Mouse (Mus musculus) hindbrain, embryonic 10.5 days (tissue): ENCODE data around the gene Serpina9. TPM values are rescaled to one million over a fixed set of nuclear protein-coding genes. Genes with fewer than 3 reads are reported as not detected.

Experiments used
- DNase-seq: peaks from one replicate; pipeline ENCODE4 v3.0.0-alpha.2; 2017; ENCODE audit warnings: low spot score
- H3K27ac ChIP-seq: fragments of 300-500 bp; sonication (generic); 2 replicates; pipeline ENCODE4 v1.5.1; 2016; ENCODE audit warnings: mild to moderate bottlenecking, moderate library complexity
- H3K27me3 ChIP-seq: fragments of 300-500 bp; sonication (generic); 2 replicates; pipeline ENCODE4 v1.6.1; 2016; ENCODE audit warnings: mild to moderate bottlenecking; ENCODE audit not compliant: poor library complexity, insufficient read depth, severe bottlenecking
- H3K36me3 ChIP-seq: fragments of 300-500 bp; sonication (generic); 2 replicates; pipeline ENCODE4 v1.6.1; 2016; ENCODE audit warnings: mild to moderate bottlenecking, moderate library complexity
- H3K4me1 ChIP-seq: fragments of 300-500 bp; sonication (generic); replicated peaks from 2 replicates; pipeline ENCODE4 v1.6.1; 2016; ENCODE audit warnings: mild to moderate bottlenecking
- H3K4me3 ChIP-seq: fragments of 300-500 bp; sonication (generic); 2 replicates; pipeline ENCODE4 v1.5.1; 2016; ENCODE audit warnings: mild to moderate bottlenecking, moderate library complexity
- H3K9me3 ChIP-seq: fragments of 300-500 bp; sonication (generic); 2 replicates; pipeline ENCODE4 v1.6.1; 2016; ENCODE audit warnings: mild to moderate bottlenecking, moderate library complexity
- WGBS: fragments of 180-500 bp; shearing (Covaris S2); methylation state at CpG from one replicate; pipeline ENCODE4 v1.1.7; 2016; 5-methylcytosine and 5-hydroxymethylcytosine counted together
- polyA plus RNA-seq: library from polyadenylated mRNA; unstranded; fragments of >200 nt; fragmentation: Nextera tagmentation; extraction: Ambion mirVana; gene quantifications from 2 replicates; pipeline ENCODE4 v1.2.1, GENCODE M21; 2016

The Serpina9 gene
- polyA plus RNA-seq, result not detected in 2 replicates

- Histone ChIP-seq H3K27me3 (no peaks in the 10 kb centered on the region), H3K4me1 (no peaks in the 10 kb centered on the region), H3K4me3 (no peak within 1 kb of the TSS), H3K27ac (no peak within 1 kb of the TSS), H3K9me3 (0 out of 2 replicates have a peak, but pooled peaks cover 4% of the 10 kb centered on the region), H3K36me3 (no peaks in the 10 kb centered on the region)
- DNase-seq, result no peak
- 83% methylated on average over 6 of the region's 6 CpGs for WGBS
Observed at GRCm38 (mm10) chr12:104013620-104014019, at the start of gene Serpina9. Gene Serpina9 (minus strand): TSS chr12:104013755.

DNA sequence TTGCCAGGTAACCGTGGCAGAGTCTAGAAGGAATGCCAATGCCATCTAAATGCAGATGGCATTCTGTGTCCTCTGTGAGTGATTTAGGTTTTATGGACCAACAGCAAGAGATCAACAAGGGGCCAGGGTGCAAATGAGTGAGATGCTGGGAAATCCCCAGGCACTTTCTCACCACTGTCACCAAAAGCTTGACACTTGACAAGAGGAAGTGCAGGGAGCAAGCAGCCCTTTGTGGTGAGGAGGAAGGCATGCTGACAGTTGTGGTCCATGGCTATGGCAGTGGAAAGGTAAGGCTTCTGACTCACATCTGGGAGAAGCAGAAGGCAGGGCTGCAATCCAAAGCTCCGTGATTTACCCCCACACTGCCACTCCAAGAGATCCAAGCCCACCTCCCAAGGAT is 48.3 kb upstream of the Serpina9 start:
- WGBS, result 56% methylated on average over 2 of the region's 2 CpGs
- H3K36me3 ChIP-seq, result no peaks in the 10 kb centered on the region
- no peak overlapping the region for H3K4me3 ChIP-seq
- H3K9me3 ChIP-seq, result no peaks in the 10 kb centered on the region
- H3K27ac ChIP-seq, result no peak overlapping the region
- no peaks in the 10 kb centered on the region for H3K4me1 ChIP-seq
- DNase-seq, result no peak
- H3K27me3 ChIP-seq, result no peaks in the 10 kb centered on the region

- Histone ChIP-seq H3K27ac (no peak overlapping the region), H3K36me3 (no peaks in the 10 kb centered on the region), H3K27me3 (no peaks in the 10 kb centered on the region), H3K9me3 (no peaks in the 10 kb centered on the region), H3K4me1 (no peaks in the 10 kb centered on the region), H3K4me3 (no peak overlapping the region)
- DNase-seq, result no peak
- WGBS, result 90% methylated on average over 6 of the region's 6 CpGs
Observed at GRCm38 (mm10) chr12:104060126-104060525, 46.6 kb upstream of the Serpina9 start.

DNA sequence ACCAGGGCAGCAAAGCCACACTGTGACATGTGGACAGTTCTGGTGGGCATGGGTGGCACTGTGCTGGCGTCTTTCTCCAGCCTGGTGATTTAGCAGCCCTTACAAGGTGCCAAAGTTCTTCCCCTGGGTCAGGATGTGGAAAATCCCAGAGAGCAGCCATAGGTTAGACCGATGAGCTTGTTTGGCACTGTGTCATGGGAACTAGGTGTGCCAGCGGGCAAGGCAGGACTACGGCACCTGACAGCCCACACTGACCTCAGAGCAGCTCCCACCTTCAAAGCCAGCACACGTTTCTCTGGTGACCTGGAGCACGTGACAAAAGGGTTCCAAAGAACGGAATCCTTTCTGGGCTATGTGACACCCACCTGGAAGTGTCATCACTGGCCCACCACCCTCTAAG is 44.0 kb upstream of the Serpina9 start:
- Histone ChIP-seq H3K4me3 (no peak overlapping the region), H3K27ac (no peak overlapping the region), H3K4me1 (no peaks in the 10 kb centered on the region), H3K9me3 (no peaks in the 10 kb centered on the region), H3K36me3 (no peaks in the 10 kb centered on the region), H3K27me3 (no peaks in the 10 kb centered on the region)
- DNase-seq, result no peak
- WGBS, result 87% methylated on average over 7 of the region's 7 CpGs

DNA sequence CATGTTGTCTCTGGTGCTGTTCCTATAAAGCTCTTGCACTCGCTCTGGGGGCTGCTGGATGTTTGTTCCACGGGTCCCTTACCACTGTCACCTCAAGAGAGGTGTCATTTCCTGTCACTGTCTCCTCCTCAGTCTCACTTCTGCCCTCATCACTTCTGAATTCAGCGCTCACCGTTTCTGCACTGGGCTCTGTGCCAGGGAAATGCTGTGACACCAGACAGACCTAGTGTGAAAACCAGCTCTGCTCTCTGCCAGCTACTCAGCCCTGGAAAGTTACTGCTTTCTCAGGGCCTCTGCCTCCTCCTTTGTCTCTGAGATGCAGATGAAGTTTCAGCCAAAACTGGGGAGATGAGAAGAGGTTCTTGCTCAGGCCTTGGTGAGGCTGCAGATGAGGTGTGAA is 43.5 kb upstream of the Serpina9 start:
- no peaks in the 10 kb centered on the region for H3K36me3 ChIP-seq
- no peak overlapping the region for H3K27ac ChIP-seq
- no peaks in the 10 kb centered on the region for H3K9me3 ChIP-seq
- WGBS, result 75% methylated on average over 4 of the region's 4 CpGs
- H3K4me1 ChIP-seq, result no peaks in the 10 kb centered on the region
- no peak overlapping the region for H3K4me3 ChIP-seq
- DNase-seq, result no peak
- H3K27me3 ChIP-seq, result no peaks in the 10 kb centered on the region

GRCm38 (mm10) chr12:104055755-104056154 is 42.2 kb upstream of the Serpina9 start:
- Histone ChIP-seq H3K36me3 (no peaks in the 10 kb centered on the region), H3K27me3 (no peaks in the 10 kb centered on the region), H3K4me1 (no peaks in the 10 kb centered on the region), H3K4me3 (no peak overlapping the region), H3K9me3 (no peaks in the 10 kb centered on the region), H3K27ac (no peak overlapping the region)
- no peak for DNase-seq
- WGBS, result 83% methylated on average over 8 of the region's 8 CpGs

DNA sequence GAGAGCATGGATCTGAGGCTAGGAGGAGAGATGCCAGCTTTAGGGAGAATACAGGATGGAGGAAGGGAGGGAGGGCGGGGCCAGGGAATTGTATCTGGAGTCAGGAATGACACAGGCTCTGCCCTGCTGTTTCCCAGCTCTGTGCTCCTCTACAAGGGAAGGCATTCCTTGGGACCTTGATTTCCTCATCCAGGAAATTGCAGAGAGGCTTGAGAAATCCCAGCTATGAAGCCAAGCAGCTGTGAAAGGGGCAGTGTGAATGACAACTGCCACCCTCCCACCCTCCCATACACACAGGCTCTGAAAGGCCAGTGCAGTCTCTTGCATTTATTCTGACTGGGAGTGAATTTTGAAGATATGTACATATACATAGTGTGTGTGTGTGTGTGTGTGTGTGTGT is 40.4 kb upstream of the Serpina9 start:
- H3K27me3 ChIP-seq, result no peaks in the 10 kb centered on the region
- no peaks in the 10 kb centered on the region for H3K4me1 ChIP-seq
- WGBS, result 42% methylated on average over 1 of the region's 1 CpGs
- H3K27ac ChIP-seq, result no peak overlapping the region
- no peaks in the 10 kb centered on the region for H3K36me3 ChIP-seq
- no peak for DNase-seq
- H3K4me3 ChIP-seq, result no peak overlapping the region
- H3K9me3 ChIP-seq, result no peaks in the 10 kb centered on the region

DNA sequence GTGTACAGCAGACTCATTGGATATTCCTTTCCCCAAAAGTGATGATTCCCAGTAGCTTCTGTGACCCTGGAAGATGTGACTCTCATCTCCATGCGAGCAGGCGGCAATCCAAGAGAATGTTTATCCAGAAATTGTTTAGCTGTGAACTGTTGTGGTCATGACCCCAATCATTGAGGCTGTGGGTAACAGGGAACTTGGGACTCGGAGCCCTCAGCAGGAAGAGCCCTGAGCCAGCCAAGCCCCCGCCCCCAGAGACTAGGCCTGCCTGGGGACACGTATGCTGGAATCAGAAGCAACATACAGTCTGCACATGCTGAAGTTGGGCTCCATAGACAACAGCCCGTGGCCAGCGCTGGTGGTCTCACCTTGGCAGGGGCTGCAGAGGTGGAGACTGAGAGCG is 32.2 kb upstream of the Serpina9 start:
- WGBS, result 86% methylated on average over 8 of the region's 8 CpGs

GRCm38 (mm10) chr12:104044343-104044742 is 30.8 kb upstream of the Serpina9 start, which contains the start of gene Serpina12:
Gene Serpina12 (minus strand): TSS chr12:104044443.
- DNase-seq, result no peak
- H3K9me3 ChIP-seq, result no peaks in the 10 kb centered on the region
- 86% methylated on average over 7 of the region's 7 CpGs for WGBS

More for the DNA sequence above, 32.2 kb upstream of the Serpina9 start:
- Histone ChIP-seq H3K4me3 (no peak overlapping the region), H3K9me3 (no peaks in the 10 kb centered on the region), H3K27ac (no peak overlapping the region), H3K4me1 (no peaks in the 10 kb centered on the region), H3K36me3 (no peaks in the 10 kb centered on the region), H3K27me3 (no peaks in the 10 kb centered on the region)
- DNase-seq, result no peak

GRCm38 (mm10) chr12:104042753-104043152 is 29.2 kb upstream of the Serpina9 start:
- no peaks in the 10 kb centered on the region for H3K36me3 ChIP-seq
- WGBS, result 88% methylated on average over 2 of the region's 2 CpGs
- DNase-seq, result no peak
- no peaks in the 10 kb centered on the region for H3K4me1 ChIP-seq
- H3K27me3 ChIP-seq, result no peaks in the 10 kb centered on the region
- H3K9me3 ChIP-seq, result no peaks in the 10 kb centered on the region
- no peak overlapping the region for H3K27ac ChIP-seq
- no peak overlapping the region for H3K4me3 ChIP-seq

More at GRCm38 (mm10) chr12:104044343-104044742, 30.8 kb upstream of the Serpina9 start, which contains the start of gene Serpina12:
- Histone ChIP-seq H3K36me3 (no peaks in the 10 kb centered on the region), H3K27me3 (no peaks in the 10 kb centered on the region), H3K4me1 (no peaks in the 10 kb centered on the region), H3K4me3 (no peak within 1 kb of the TSS), H3K27ac (no peak within 1 kb of the TSS)

GRCm38 (mm10) chr12:104041401-104041800 is 27.8 kb upstream of the Serpina9 start:
- Histone ChIP-seq H3K36me3 (no peaks in the 10 kb centered on the region), H3K9me3 (no peaks in the 10 kb centered on the region), H3K27ac (no peak overlapping the region), H3K27me3 (no peaks in the 10 kb centered on the region), H3K4me3 (no peak overlapping the region), H3K4me1 (no peaks in the 10 kb centered on the region)
- no peak for DNase-seq
- 64% methylated on average over 6 of the region's 6 CpGs for WGBS

DNA sequence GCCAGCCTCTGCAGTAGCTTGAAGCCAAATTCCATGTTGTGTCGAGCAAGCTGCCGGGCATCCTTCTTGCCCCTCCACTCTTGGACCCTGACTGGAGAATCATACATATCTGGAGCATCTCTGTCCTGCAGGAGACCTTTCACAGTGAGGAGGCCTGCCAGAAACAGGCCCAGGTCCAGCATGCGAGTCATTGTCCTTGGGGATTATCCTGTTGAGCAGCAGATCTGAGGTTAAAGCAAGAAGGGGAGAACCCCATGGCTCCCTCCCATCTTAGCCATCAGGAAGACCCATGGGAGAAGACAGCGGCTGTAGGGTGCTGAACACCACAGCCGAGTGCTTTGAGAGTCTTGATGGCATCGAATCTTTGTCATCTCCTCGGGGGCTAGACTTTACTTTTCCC is 24.6 kb upstream of the Serpina9 start:
- 94% methylated on average over 7 of the region's 7 CpGs for WGBS
- Histone ChIP-seq H3K4me3 (no peak overlapping the region), H3K9me3 (no peaks in the 10 kb centered on the region), H3K27me3 (no peaks in the 10 kb centered on the region), H3K36me3 (no peaks in the 10 kb centered on the region), H3K27ac (no peak overlapping the region), H3K4me1 (no peaks in the 10 kb centered on the region)
- no peak for DNase-seq

DNA sequence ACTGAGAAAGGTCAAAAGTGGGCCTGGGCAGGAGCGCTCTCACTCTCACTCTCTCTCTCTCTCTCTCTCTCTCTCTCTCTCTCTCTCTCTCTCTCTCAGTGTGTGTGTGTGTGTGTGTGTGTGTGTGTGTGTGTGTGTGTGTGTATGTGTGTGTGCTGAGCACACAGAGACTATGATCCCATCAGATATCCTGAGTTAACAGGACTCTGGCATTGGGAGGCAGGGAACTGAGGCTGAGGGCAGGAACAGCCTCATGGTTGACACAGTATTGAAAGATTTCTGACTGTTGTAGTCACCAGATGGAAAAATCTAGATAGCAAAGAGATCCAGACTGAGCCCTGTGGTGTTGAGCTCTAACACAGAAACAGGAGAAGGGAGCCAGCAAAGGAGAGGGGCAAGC is 20.2 kb upstream of the Serpina9 start:
- H3K4me1 ChIP-seq, result peaks cover 7% of the 10 kb centered on the region; the same call in 1 of the 2 replicates
- H3K27me3 ChIP-seq, result no peaks in the 10 kb centered on the region
- H3K36me3 ChIP-seq, result no peaks in the 10 kb centered on the region
- no peak overlapping the region for H3K27ac ChIP-seq
- no peak overlapping the region for H3K4me3 ChIP-seq
- WGBS, result 100% methylated on average over 1 of the region's 1 CpGs
- DNase-seq, result no peak
- no peaks in the 10 kb centered on the region for H3K9me3 ChIP-seq

DNA sequence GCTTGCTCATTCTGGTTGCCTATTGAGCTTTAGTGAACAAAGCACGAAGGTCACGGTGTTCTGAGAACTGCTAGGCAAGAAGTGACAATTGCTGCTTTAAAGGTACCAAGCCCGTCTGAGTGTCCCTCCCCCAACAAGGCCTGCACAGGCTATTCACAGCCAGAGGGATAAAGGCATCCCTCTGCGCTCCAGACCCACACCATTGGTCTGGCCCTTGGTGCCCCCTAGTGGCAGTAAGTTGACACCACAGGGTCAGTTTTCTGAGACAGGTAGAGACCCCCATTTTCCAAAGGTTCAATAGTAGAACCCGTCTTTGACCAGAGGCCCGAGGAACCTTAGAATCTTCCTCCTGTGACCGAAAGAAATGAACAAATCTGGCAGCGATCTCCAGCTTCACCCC is 16.4 kb upstream of the Serpina9 start:
- no peak overlapping the region for H3K4me3 ChIP-seq
- DNase-seq, result peak; percentile 28
- no peaks in the 10 kb centered on the region for H3K27me3 ChIP-seq

More for the DNA sequence above, 16.4 kb upstream of the Serpina9 start:
- WGBS, result 45% methylated on average over 8 of the region's 8 CpGs
- Histone ChIP-seq H3K4me1 (peaks cover 7% of the 10 kb centered on the region; the same call in 1 of the 2 replicates), H3K9me3 (no peaks in the 10 kb centered on the region), H3K36me3 (no peaks in the 10 kb centered on the region), H3K27ac (no peak overlapping the region)
